Mouse (Mus musculus) limb, embryonic 12.5 days (tissue): ENCODE results near the gene Arhgap23. TPM values are rescaled to one million over a fixed set of nuclear protein-coding genes. Genes with fewer than 3 reads are reported as not detected.

ENCODE experiments used
- ATAC-seq: fragments of 200-750 bp; cut with Nextera tagmentation; 2 replicates; pipeline ENCODE4 v1.8.0; 2017; ENCODE audit warnings: low read depth, moderate TSS enrichment; ENCODE audit not compliant: insufficient number of reproducible peaks, insufficient read depth, low FRiP score, low TSS enrichment
- H3K27ac ChIP-seq: fragments of 300-500 bp; sonication (generic); 2 replicates; pipeline ENCODE4 v1.5.1; 2016; ENCODE audit warnings: mild to moderate bottlenecking, moderate library complexity
- H3K27me3 ChIP-seq: fragments of 300-500 bp; sonication (generic); 2 replicates; pipeline ENCODE4 v1.6.1; 2016; ENCODE audit warnings: mild to moderate bottlenecking, moderate library complexity
- H3K36me3 ChIP-seq: fragments of 300-500 bp; sonication (generic); 2 replicates; pipeline ENCODE4 v1.6.1; 2016; ENCODE audit warnings: mild to moderate bottlenecking, moderate library complexity
- H3K4me1 ChIP-seq: fragments of 300-500 bp; sonication (generic); replicated peaks from 2 replicates; pipeline ENCODE4 v1.6.1; 2016
- H3K4me2 ChIP-seq: fragments of 300-500 bp; sonication (generic); 2 replicates; pipeline ENCODE4 v1.6.1; 2016; ENCODE audit warnings: mild to moderate bottlenecking, moderate library complexity
- H3K4me3 ChIP-seq: fragments of 300-500 bp; sonication (generic); replicated peaks from 2 replicates; pipeline ENCODE4 v1.5.1; 2016; ENCODE audit warnings: mild to moderate bottlenecking
- H3K9ac ChIP-seq: fragments of 300-500 bp; sonication (generic); replicated peaks from 2 replicates; pipeline ENCODE4 v1.6.1; 2016; ENCODE audit warnings: mild to moderate bottlenecking, moderate library complexity
- H3K9me3 ChIP-seq: fragments of 300-500 bp; sonication (generic); 2 replicates; pipeline ENCODE4 v1.6.1; 2016; ENCODE audit warnings: mild to moderate bottlenecking, moderate library complexity
- WGBS: fragments of 180-500 bp; shearing (Covaris S2); methylation state at CpG from one replicate; pipeline ENCODE4 v1.1.7; 2016; 5-methylcytosine and 5-hydroxymethylcytosine counted together
- polyA plus RNA-seq: library from polyadenylated mRNA; unstranded; fragments of >200 nt; fragmentation: Nextera tagmentation; extraction: Ambion mirVana; gene quantifications from 2 replicates; pipeline ENCODE4 v1.2.1, GENCODE M21; 2016

Gene Arhgap23
- polyA plus RNA-seq, 1 experiment from 2014 or later: 7.4 TPM

DNA sequence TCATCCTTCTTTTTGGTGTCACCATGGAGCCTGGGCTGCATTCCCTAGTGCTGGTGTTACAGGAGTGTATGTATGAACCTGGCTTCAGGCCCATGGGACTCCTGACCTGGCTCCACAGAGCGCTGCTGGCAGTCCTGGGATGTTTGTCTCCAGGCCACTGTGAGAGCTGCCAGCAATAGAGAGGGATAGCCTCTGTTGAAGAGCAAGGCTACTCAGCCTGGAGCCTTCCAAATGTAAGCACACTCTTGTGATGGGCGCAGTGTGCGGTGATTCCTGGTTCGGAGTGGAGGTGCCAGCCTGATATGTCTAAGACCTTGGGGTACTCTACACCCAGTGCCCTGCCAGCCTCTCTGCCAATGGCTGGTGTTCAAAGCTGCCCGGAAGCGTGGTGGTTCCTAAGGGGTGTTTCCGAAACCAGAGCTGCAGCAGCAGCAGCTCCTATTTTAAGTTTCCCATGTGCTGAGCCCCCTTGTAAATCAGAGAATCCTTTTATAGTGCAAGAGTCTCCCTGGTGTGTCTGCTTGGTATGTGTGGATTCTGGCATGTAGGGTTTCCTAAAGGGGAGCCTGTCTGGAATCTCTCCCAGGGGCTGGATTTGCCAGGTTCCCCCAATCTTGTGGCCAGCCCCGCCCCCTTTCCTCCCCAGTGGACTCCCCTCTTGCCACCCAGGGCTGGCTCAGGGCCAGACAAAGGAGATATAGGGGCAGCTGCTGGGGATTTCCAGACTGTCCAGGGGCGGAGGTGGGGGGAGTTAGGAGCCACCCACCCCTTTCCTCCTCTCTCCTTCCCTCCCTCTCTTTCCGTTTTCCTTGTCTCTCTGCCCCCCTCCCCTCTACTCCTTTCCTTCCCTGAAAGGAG, 9.0 kb upstream of the Arhgap23 start:
- Histone ChIP-seq H3K36me3 (no peaks in the 10 kb centered on the region), H3K9ac (peak overlapping the region; percentile 23; the same call in 1 of the 2 replicates), H3K27me3 (peaks cover 30% of the 10 kb centered on the region; the same call in 1 of the 2 replicates), H3K4me1 (peaks cover 26% of the 10 kb centered on the region), H3K4me2 (peak overlapping the region; percentile 97), H3K27ac (no peak overlapping the region), H3K9me3 (no peaks in the 10 kb centered on the region), H3K4me3 (peak overlapping the region; percentile 63; the same call in 1 of the 2 replicates)
- 62% methylated on average over 10 of the region's 10 CpGs for WGBS
- ATAC-seq: no peak

DNA sequence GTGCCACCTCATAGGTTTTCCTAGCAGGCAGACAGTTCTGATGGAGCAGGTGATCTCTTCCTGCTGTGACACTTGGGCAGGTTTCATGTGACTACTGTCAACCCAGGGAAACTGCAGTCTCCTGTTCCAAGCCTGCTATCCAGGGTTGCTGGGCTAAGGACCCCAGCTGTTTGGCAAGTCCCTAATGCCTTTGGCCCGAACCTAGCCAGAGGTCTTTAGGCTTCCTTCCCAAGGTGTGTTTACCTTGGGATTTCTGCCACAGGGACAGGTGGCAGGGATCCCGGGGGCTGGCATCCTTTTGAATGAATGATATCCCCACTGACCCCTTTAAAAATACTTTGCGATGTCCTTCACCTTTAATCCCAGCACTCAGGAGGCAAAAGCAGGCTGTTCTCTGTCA, 7.9 kb upstream of the Arhgap23 start:
- 80% methylated on average over 3 of the region's 3 CpGs for WGBS

DNA sequence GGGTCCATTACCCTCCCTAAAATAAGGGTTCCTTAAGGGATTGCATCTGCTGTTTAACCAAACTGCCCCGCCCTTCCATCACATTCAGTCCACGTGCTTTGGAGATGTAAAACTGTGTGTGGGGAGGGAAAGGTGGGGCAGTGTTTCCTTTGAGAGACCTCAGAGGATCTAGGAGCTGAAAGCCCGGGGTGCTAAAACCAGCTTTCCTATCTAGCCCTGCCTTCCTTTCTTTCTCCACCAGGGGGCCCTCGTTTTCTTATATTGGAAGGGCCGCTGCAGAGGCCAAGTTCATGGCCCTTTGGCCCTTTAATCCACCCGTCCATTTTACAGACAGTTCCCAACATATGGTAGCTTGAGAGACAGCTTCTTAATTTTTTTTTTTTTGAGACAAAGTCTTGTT, 7.2 kb upstream of the Arhgap23 start:
- ATAC-seq: no peak

More for the DNA sequence above, 7.9 kb upstream of the Arhgap23 start:
- H3K9ac ChIP-seq: no peak overlapping the region
- no peak for ATAC-seq
- H3K9me3 ChIP-seq: no peaks in the 10 kb centered on the region
- no peaks in the 10 kb centered on the region for H3K36me3 ChIP-seq
- H3K27me3 ChIP-seq: peaks cover 21% of the 10 kb centered on the region; the same call in 1 of the 2 replicates
- H3K4me3 ChIP-seq: no peak overlapping the region
- H3K4me1 ChIP-seq: peaks cover 29% of the 10 kb centered on the region
- H3K27ac ChIP-seq: no peak overlapping the region
- no peak overlapping the region for H3K4me2 ChIP-seq

DNA sequence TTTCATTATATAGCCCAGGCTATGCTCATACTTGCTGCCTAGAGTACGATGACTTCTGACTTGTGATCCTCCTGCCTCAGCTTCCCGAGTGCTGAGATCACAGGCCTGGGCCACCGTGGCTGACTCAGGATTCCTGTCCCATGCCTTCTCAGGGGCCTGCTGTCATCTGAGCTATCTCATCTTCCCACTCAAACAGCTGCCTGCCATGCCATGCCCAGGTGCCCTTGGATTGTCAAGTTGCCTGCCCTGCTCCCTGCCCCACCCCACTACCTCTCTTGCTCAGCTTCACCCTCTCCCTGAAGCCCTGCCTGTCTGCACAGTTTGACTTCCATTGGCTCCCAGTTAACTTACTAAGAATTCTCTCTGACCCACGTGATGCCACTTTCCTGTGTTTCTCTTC, 4.4 kb upstream of the Arhgap23 start:
- ATAC-seq: no peak
- Histone ChIP-seq H3K9me3 (no peaks in the 10 kb centered on the region), H3K27ac (no peak overlapping the region), H3K27me3 (peaks cover 4% of the 10 kb centered on the region; the same call in 1 of the 2 replicates), H3K4me2 (no peak overlapping the region), H3K36me3 (no peaks in the 10 kb centered on the region), H3K4me3 (no peak overlapping the region), H3K9ac (no peak overlapping the region), H3K4me1 (peaks cover 25% of the 10 kb centered on the region)
- 82% methylated on average over 4 of the region's 4 CpGs for WGBS

More for the DNA sequence above, 7.2 kb upstream of the Arhgap23 start:
- no peak overlapping the region for H3K4me3 ChIP-seq
- no peak overlapping the region for H3K4me2 ChIP-seq
- WGBS: 2% methylated on average over 6 of the region's 6 CpGs
- H3K27ac ChIP-seq: no peak overlapping the region
- H3K9me3 ChIP-seq: no peaks in the 10 kb centered on the region
- H3K27me3 ChIP-seq: peaks cover 20% of the 10 kb centered on the region; the same call in 1 of the 2 replicates
- no peaks in the 10 kb centered on the region for H3K36me3 ChIP-seq
- no peak overlapping the region for H3K9ac ChIP-seq
- peaks cover 32% of the 10 kb centered on the region for H3K4me1 ChIP-seq

DNA sequence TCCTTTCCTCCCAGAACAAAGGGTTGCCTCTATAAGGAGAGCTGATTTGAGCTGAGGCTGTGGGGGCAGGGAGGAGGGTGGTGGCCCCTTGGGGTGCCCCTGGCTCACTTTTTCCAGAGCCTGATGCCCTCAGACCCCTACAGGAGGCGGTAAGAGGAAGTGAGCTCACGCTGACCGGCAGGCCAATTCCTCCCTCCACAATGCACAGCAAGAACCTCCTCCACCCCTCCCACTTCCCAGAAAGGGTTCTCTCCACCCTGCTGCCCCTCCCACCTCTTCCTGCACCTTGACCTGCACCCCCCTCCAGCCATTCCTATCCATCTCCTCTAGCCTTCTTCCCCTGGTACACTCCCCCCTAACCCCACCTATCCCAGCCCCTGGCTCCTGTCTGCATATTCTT, 3.2 kb upstream of the Arhgap23 start:
- Histone ChIP-seq H3K9me3 (no peaks in the 10 kb centered on the region), H3K27ac (no peak overlapping the region), H3K4me1 (peaks cover 25% of the 10 kb centered on the region), H3K4me2 (no peak overlapping the region), H3K9ac (no peak overlapping the region), H3K4me3 (no peak overlapping the region), H3K36me3 (no peaks in the 10 kb centered on the region), H3K27me3 (no peaks in the 10 kb centered on the region)
- no peak for ATAC-seq
- 19% methylated on average over 3 of the region's 3 CpGs for WGBS

DNA sequence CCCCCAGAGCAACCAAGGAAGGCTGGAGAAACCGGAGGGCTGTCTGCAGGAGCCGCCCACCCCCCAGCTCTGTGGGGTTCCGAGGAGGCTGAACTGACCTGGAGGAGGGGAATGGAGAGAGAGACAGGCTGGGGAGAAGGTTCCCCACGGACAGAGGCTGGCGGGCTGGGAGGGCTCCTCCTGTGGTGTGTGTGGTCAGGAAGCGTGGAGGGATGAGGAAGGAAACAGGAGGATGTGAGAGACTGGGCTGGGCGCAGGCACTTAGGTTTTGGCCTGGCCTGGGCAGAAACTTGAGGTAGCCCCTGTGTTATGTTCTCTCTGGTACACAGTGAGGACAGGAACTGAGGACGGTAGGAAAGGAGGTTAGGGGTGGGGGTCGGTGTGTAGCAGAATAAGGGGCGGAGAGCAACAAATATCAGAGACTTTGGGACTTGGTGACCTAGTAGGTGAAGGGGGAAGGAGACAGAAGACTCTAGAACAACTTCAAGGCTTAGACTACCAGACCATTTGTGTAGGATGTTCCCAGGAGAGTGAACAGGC, 2.5 kb upstream of the Arhgap23 start:
- Histone ChIP-seq H3K27me3 (no peaks in the 10 kb centered on the region), H3K36me3 (no peaks in the 10 kb centered on the region), H3K9me3 (no peaks in the 10 kb centered on the region), H3K27ac (peak overlapping the region; percentile 9; the same call in 1 of the 2 replicates), H3K9ac (0 out of 2 replicates have a peak overlapping the region, but pooled peaks have one; percentile 19), H3K4me2 (no peak overlapping the region), H3K4me1 (peaks cover 27% of the 10 kb centered on the region), H3K4me3 (no peak overlapping the region)
- no peak for ATAC-seq
- 42% methylated on average over 10 of the region's 10 CpGs for WGBS

DNA sequence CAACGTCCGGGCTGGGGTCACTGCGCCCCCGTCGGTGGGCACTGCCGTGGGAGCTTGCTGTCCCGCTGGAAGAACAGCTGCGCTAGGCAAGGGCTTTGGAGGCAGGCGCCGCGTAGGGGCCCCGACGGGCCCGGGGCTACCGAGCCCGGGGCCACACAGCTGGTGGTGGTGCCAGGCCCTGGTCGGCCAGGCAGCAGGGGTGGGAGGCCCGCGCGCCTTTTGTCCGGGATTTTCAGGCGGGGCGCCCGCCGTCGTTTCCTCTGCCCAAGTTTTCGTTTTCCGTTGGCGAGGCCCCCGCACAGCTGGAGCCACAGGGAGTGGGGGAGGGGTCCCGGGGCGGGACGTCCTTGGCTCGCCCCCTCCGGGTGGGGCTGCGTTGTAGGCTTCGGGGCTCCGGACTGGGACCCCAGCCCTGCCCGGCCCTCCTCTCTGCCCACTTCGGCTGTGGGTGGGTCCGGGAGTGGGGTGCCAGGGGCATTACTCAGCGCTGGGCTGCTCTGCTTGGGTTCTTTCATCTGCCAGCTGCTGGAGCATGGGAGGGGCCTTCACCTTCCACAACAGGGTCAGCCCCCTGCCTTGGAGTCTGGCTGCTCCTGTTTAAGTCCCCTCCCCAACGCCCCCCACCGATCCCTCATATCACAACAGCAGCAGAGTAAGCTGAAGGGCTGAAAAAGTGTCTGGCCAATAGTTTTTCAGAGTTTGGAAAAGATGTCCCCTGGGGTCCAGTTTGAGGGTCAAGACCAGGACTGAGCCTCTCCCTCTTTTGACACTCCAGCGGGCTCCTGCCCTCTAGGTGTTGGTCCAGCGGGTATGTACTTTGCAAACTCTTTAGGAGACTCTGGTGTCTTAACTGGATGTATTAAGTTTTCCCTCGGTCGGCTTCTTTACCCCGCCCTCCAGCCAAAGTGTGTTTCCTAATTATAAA, 641 bp downstream of the Arhgap23 start:
- H3K4me3 ChIP-seq: peak overlapping the region; percentile 86
- WGBS: 2% methylated on average over 49 of the region's 49 CpGs
- peaks cover 41% of the 10 kb centered on the region for H3K4me1 ChIP-seq
- H3K4me2 ChIP-seq: peak overlapping the region; percentile 83
- peak overlapping the region; percentile 84 for H3K9ac ChIP-seq
- H3K36me3 ChIP-seq: no peaks in the 10 kb centered on the region
- no peaks in the 10 kb centered on the region for H3K27me3 ChIP-seq
- ATAC-seq: peak; percentile 54
- H3K27ac ChIP-seq: peak overlapping the region; percentile 86
- H3K9me3 ChIP-seq: no peaks in the 10 kb centered on the region

DNA sequence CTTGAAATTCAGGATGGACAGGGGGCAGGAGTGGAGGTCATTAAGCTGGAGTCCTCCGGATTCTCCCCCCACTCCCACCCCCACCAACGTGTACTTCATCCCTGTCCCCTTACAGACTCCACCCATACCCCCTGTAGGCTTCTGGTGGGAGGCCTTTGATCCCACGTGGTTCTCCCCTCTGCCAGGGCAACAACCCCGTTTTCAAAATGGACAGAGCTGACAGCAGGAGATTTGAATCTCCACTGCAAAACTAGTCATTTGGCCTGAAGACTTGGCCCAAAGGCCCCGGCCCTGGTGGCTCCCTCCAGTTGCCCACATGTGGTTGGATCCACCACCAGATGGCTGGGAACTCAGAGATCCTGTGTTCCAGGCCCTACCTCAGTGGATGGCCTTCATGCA, 1.3 kb downstream of the Arhgap23 start:
- H3K4me3 ChIP-seq: peak overlapping the region; percentile 86
- WGBS: 4% methylated on average over 5 of the region's 5 CpGs
- peaks cover 41% of the 10 kb centered on the region for H3K4me1 ChIP-seq
- H3K36me3 ChIP-seq: no peaks in the 10 kb centered on the region
- H3K4me2 ChIP-seq: peak overlapping the region; percentile 83
- H3K27ac ChIP-seq: no peak overlapping the region; the same call in 1 of the 2 replicates
- no peaks in the 10 kb centered on the region for H3K9me3 ChIP-seq
- ATAC-seq: no peak
- no peaks in the 10 kb centered on the region for H3K27me3 ChIP-seq
- H3K9ac ChIP-seq: no peak overlapping the region

DNA sequence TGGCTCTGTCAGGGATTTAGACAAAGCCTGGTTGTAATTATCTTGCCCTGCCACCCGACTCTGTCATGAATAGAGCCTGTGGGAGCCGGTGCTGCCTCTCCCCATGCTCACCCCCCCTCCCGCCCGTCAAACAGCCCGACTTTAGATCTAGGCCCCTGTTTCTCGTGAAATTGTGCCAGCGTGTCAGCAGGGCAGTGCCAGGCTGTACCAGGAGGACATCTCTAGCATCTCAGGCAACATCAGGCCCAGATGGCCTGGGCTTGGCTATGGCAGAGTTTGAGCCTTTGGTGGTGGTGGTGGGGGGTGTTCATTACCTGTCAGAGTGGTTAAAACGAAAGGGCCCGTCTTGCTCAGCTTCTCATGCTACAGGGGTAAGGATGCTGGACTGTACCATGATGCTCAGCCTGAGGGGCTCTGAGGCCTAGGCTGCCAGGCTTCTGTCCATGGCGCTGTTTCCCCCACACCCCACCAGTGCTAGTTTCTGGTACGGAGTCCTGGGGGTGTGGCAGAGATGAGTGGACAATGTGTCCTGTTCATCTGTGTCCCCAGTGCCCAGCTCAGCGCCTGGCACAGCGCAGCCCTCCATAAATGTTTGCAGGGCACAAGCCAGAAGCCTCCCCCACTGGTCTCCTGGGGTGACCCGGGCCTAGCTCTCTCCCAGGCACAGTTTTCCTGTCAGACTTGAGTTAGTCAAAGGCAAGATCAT, 3.7 kb downstream of the Arhgap23 start:
- no peak overlapping the region for H3K27ac ChIP-seq
- ATAC-seq: no peak
- H3K4me1 ChIP-seq: peaks cover 49% of the 10 kb centered on the region
- no peaks in the 10 kb centered on the region for H3K9me3 ChIP-seq
- no peak overlapping the region for H3K4me3 ChIP-seq
- peak overlapping the region; percentile 23; the same call in 1 of the 2 replicates for H3K9ac ChIP-seq
- no peaks in the 10 kb centered on the region for H3K36me3 ChIP-seq
- 49% methylated on average over 14 of the region's 14 CpGs for WGBS
- H3K27me3 ChIP-seq: no peaks in the 10 kb centered on the region
- H3K4me2 ChIP-seq: no peak overlapping the region

DNA sequence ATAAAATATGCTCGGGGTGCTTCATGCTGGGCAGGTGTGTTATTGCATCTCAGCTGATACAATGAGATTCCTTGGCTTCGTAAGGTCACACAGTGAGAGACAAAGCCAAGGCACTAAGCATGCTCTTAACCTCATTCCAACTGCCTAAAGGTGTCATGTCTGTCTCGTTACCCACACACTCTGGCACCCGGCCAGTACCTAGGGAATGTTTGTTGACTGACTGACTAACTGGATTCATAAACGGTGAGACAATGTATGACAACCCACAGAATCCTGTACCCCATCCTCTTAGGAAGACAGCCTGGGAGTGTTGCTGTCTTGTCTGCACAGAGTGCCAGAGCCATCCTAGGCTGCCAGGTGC, 4.2 kb downstream of the Arhgap23 start:
- H3K4me3 ChIP-seq: no peak overlapping the region
- H3K36me3 ChIP-seq: no peaks in the 10 kb centered on the region
- ATAC-seq: no peak
- no peak overlapping the region for H3K9ac ChIP-seq
- no peak overlapping the region for H3K4me2 ChIP-seq
- WGBS: 78% methylated on average over 5 of the region's 5 CpGs
- no peaks in the 10 kb centered on the region for H3K27me3 ChIP-seq
- H3K4me1 ChIP-seq: peaks cover 55% of the 10 kb centered on the region
- H3K9me3 ChIP-seq: no peaks in the 10 kb centered on the region
- H3K27ac ChIP-seq: no peak overlapping the region
